Mouse (Mus musculus) neural tube, embryonic 14.5 days (tissue): ENCODE measurements around the gene Psmb7. TPM values are rescaled to one million over a fixed set of nuclear protein-coding genes. Genes with fewer than 3 reads are reported as not detected.

Experiments
- ATAC-seq: fragments of 200-750 bp; cut with Nextera tagmentation; 2 replicates; pipeline ENCODE4 v1.8.0; 2017; ENCODE audit warnings: low read depth, mild to moderate bottlenecking, moderate TSS enrichment, moderate library complexity
- H3K27ac ChIP-seq: fragments of 300-500 bp; sonication (generic); 2 replicates; pipeline ENCODE4 v1.5.1; 2014; ENCODE audit warnings: low read depth, mild to moderate bottlenecking, control low read depth, low read length, moderate library complexity, mixed read lengths
- H3K27me3 ChIP-seq: fragments of 300-500 bp; sonication (generic); 2 replicates; pipeline ENCODE4 v1.6.1; 2014; ENCODE audit warnings: low read length; ENCODE audit not compliant: control insufficient read depth, insufficient read depth
- H3K36me3 ChIP-seq: fragments of 300-500 bp; sonication (generic); 2 replicates; pipeline ENCODE4 v1.6.1; 2014; ENCODE audit warnings: low read length, mixed read lengths; ENCODE audit not compliant: control insufficient read depth, insufficient read depth
- H3K4me1 ChIP-seq: fragments of 300-500 bp; sonication (generic); 2 replicates; pipeline ENCODE4 v1.6.1; 2014; ENCODE audit warnings: low read length; ENCODE audit not compliant: control insufficient read depth, insufficient read depth
- H3K4me2 ChIP-seq: fragments of 300-500 bp; sonication (generic); 2 replicates; pipeline ENCODE4 v1.6.1; 2014; ENCODE audit warnings: mild to moderate bottlenecking, low read depth, low read length, control low read depth
- H3K4me3 ChIP-seq: fragments of 300-500 bp; sonication (generic); 2 replicates; pipeline ENCODE4 v1.5.1; 2014; ENCODE audit warnings: low read depth, low read length, control low read depth, mixed read lengths
- H3K9ac ChIP-seq: fragments of 300-500 bp; sonication (generic); replicated peaks from 2 replicates; pipeline ENCODE4 v1.6.1; 2014; ENCODE audit warnings: low read depth, mild to moderate bottlenecking, control low read depth, low read length, mixed read lengths
- H3K9me3 ChIP-seq: fragments of 300-500 bp; sonication (generic); 2 replicates; pipeline ENCODE4 v1.6.1; 2016; ENCODE audit warnings: low read length; ENCODE audit not compliant: control insufficient read depth
- WGBS: fragments of 180-500 bp; shearing (Covaris S2); extraction: QIAGEN DNeasy Blood & Tissue Kit; methylation state at CpG from one replicate; pipeline ENCODE4 v1.1.7; 2014; 5-methylcytosine and 5-hydroxymethylcytosine counted together
- polyA plus RNA-seq: library from polyadenylated mRNA; unstranded; fragments of >200 nt; fragmentation: Nextera tagmentation; extraction: Ambion mirVana; gene quantifications from 2 replicates; pipeline ENCODE4 v1.2.1, GENCODE M21; 2014

Gene Psmb7
- polyA plus RNA-seq, 1 experiment from 2014 or later: 282 TPM

- no peak overlapping the region for H3K27ac ChIP-seq
- no peaks in the 10 kb centered on the region for H3K9me3 ChIP-seq
- peaks cover 5% of the 10 kb centered on the region; the same call in 1 of the 2 replicates for H3K36me3 ChIP-seq
- H3K4me1 ChIP-seq: peaks cover 14% of the 10 kb centered on the region; the same call in 1 of the 2 replicates
- H3K9ac ChIP-seq: no peak overlapping the region
- H3K4me3 ChIP-seq: no peak overlapping the region
- no peaks in the 10 kb centered on the region for H3K27me3 ChIP-seq
- WGBS: 84% methylated on average over 6 of the region's 6 CpGs
- no peak for ATAC-seq
- no peak overlapping the region for H3K4me2 ChIP-seq
Measured at GRCm38 (mm10) chr2:38586733-38587132, 57.2 kb downstream of the Psmb7 start.

- Histone ChIP-seq H3K36me3 (peaks cover 5% of the 10 kb centered on the region; the same call in 1 of the 2 replicates), H3K9me3 (no peaks in the 10 kb centered on the region), H3K9ac (no peak overlapping the region), H3K4me3 (no peak overlapping the region), H3K27ac (no peak overlapping the region; the same call in 1 of the 2 replicates), H3K4me2 (no peak overlapping the region), H3K4me1 (peaks cover 14% of the 10 kb centered on the region; the same call in 1 of the 2 replicates), H3K27me3 (no peaks in the 10 kb centered on the region)
- ATAC-seq: no peak
- 24% methylated on average over 5 of the region's 5 CpGs for WGBS
Measured at GRCm38 (mm10) chr2:38585379-38585736, 58.5 kb downstream of the Psmb7 start.

GRCm38 (mm10) chr2:38584514-38585378, 59.1 kb downstream of the Psmb7 start:
- H3K9ac ChIP-seq: no peak overlapping the region
- ATAC-seq: no peak; the same call in 1 of the 2 replicates
- no peaks in the 10 kb centered on the region for H3K27me3 ChIP-seq
- peaks cover 16% of the 10 kb centered on the region for H3K4me1 ChIP-seq
- H3K36me3 ChIP-seq: peaks cover 5% of the 10 kb centered on the region; the same call in 1 of the 2 replicates
- no peak overlapping the region for H3K4me3 ChIP-seq
- H3K9me3 ChIP-seq: no peaks in the 10 kb centered on the region
- H3K27ac ChIP-seq: no peak overlapping the region
- WGBS: 25% methylated on average over 13 of the region's 13 CpGs
- H3K4me2 ChIP-seq: no peak overlapping the region

GRCm38 (mm10) chr2:38583982-38584381, 59.9 kb downstream of the Psmb7 start:
- Histone ChIP-seq H3K4me3 (no peak overlapping the region), H3K9me3 (no peaks in the 10 kb centered on the region), H3K4me2 (no peak overlapping the region), H3K27ac (no peak overlapping the region), H3K27me3 (no peaks in the 10 kb centered on the region), H3K9ac (no peak overlapping the region), H3K36me3 (peaks cover 5% of the 10 kb centered on the region; the same call in 1 of the 2 replicates), H3K4me1 (peaks cover 24% of the 10 kb centered on the region)
- no peak for ATAC-seq
- 69% methylated on average over 2 of the region's 2 CpGs for WGBS

- H3K9ac ChIP-seq: no peak overlapping the region
- WGBS: 0% methylated on average over 1 of the region's 1 CpGs
- H3K9me3 ChIP-seq: no peaks in the 10 kb centered on the region
- peaks cover 16% of the 10 kb centered on the region for H3K4me1 ChIP-seq
- ATAC-seq: peak; percentile 22; the same call in 1 of the 2 replicates
- peak overlapping the region; percentile 60 for H3K27ac ChIP-seq
- no peak overlapping the region for H3K4me3 ChIP-seq
- H3K4me2 ChIP-seq: no peak overlapping the region
- no peaks in the 10 kb centered on the region for H3K36me3 ChIP-seq
- no peaks in the 10 kb centered on the region for H3K27me3 ChIP-seq
Measured at GRCm38 (mm10) chr2:38579528-38579927, 64.4 kb downstream of the Psmb7 start.

- H3K27ac ChIP-seq: peak overlapping the region; percentile 60
- H3K27me3 ChIP-seq: no peaks in the 10 kb centered on the region
- no peak overlapping the region for H3K4me3 ChIP-seq
- no peaks in the 10 kb centered on the region for H3K36me3 ChIP-seq
- WGBS: 44% methylated on average over 13 of the region's 13 CpGs
- H3K9me3 ChIP-seq: no peaks in the 10 kb centered on the region
- H3K4me2 ChIP-seq: no peak overlapping the region
- peaks cover 12% of the 10 kb centered on the region for H3K4me1 ChIP-seq
- H3K9ac ChIP-seq: no peak overlapping the region
- ATAC-seq: peak; percentile 54; the same call in 1 of the 2 replicates
Measured at GRCm38 (mm10) chr2:38578602-38579521, 65.0 kb downstream of the Psmb7 start.

- H3K27me3 ChIP-seq: no peaks in the 10 kb centered on the region
- WGBS: 91% methylated on average over 2 of the region's 2 CpGs
- no peak overlapping the region for H3K27ac ChIP-seq
- H3K4me1 ChIP-seq: peaks cover 14% of the 10 kb centered on the region
- no peaks in the 10 kb centered on the region for H3K36me3 ChIP-seq
- H3K9ac ChIP-seq: no peak overlapping the region
- no peak for ATAC-seq
- H3K4me3 ChIP-seq: no peak overlapping the region
- no peak overlapping the region for H3K4me2 ChIP-seq
- H3K9me3 ChIP-seq: no peaks in the 10 kb centered on the region
Measured at GRCm38 (mm10) chr2:38574697-38575096, 69.2 kb downstream of the Psmb7 start.

- Histone ChIP-seq H3K27me3 (no peaks in the 10 kb centered on the region), H3K27ac (no peak overlapping the region), H3K9me3 (no peaks in the 10 kb centered on the region), H3K4me3 (no peak overlapping the region), H3K4me2 (no peak overlapping the region), H3K4me1 (0 out of 2 replicates have a peak, but pooled peaks cover 6% of the 10 kb centered on the region), H3K9ac (no peak overlapping the region), H3K36me3 (no peaks in the 10 kb centered on the region)
- WGBS: 60% methylated on average over 23 of the region's 23 CpGs
- ATAC-seq: peak; percentile 57; the same call in 1 of the 2 replicates
Measured at GRCm38 (mm10) chr2:38571971-38572601, 71.8 kb downstream of the Psmb7 start.
